Mouse (Mus musculus) liver, embryonic 14.5 days (tissue): ENCODE data around the gene Kcnq4. TPM values are rescaled to one million over a fixed set of nuclear protein-coding genes. Genes with fewer than 3 reads are reported as not detected.

Experiments used
- ATAC-seq: fragments of 200-750 bp; cut with Nextera tagmentation; 2 replicates; pipeline ENCODE4 v1.8.0; 2017; ENCODE audit warnings: moderate number of reproducible peaks, mild to moderate bottlenecking, moderate library complexity; ENCODE audit not compliant: insufficient read depth
- DNase-seq, 3 experiments: peaks; one replicate each; pipeline ENCODE4 v3.0.0-alpha.2; 2012 to 2013; ENCODE audit warnings: low read depth in 3 of 3, low spot score in 3 of 3
- H3K27ac ChIP-seq: fragments of 300-500 bp; sonication (generic); 2 replicates; pipeline ENCODE4 v1.5.1; 2014; ENCODE audit warnings: moderate library complexity, mild to moderate bottlenecking, control low read depth, inconsistent platforms
- H3K27me3 ChIP-seq: fragments of 300-500 bp; sonication (generic); 2 replicates; pipeline ENCODE4 v1.6.1; 2014; ENCODE audit warnings: mild to moderate bottlenecking, low read length, moderate library complexity; ENCODE audit not compliant: control insufficient read depth, insufficient read depth
- H3K36me3 ChIP-seq: fragments of 300-500 bp; sonication (generic); replicated peaks from 2 replicates; pipeline ENCODE4 v1.6.1; 2014; ENCODE audit warnings: low read depth; ENCODE audit not compliant: control insufficient read depth, insufficient read depth
- H3K4me1 ChIP-seq, 2 experiments: fragments of 200-500 bp in 1 of 2; fragments of 300-500 bp in 1 of 2; sonication (generic) in 1 of 2; replicated peaks; 2 replicates each; pipeline ENCODE4 v1.6.1; 2012 to 2014; ENCODE audit warnings: antibody characterized with exemption in 1 of 2, inconsistent platforms in 1 of 2, low read length in 1 of 2; ENCODE audit not compliant: control insufficient read depth in 2 of 2, insufficient read depth in 2 of 2
- H3K4me2 ChIP-seq: fragments of 300-500 bp; sonication (generic); 2 replicates; pipeline ENCODE4 v1.6.1; 2014; ENCODE audit warnings: low read depth, mild to moderate bottlenecking, control low read depth, moderate library complexity
- H3K4me3 ChIP-seq, 2 experiments: fragments of 200-500 bp in 1 of 2; fragments of 300-500 bp in 1 of 2; sonication (generic) in 1 of 2; 2 replicates each; pipeline ENCODE4 v1.5.1; 2012 to 2014; ENCODE audit warnings: low read depth in 2 of 2, low read length in 2 of 2, mild to moderate bottlenecking in 2 of 2, control low read depth in 1 of 2, inconsistent platforms in 1 of 2, moderate library complexity in 1 of 2; ENCODE audit not compliant: insufficient read depth in 1 of 2
- H3K9ac ChIP-seq: fragments of 300-500 bp; sonication (generic); replicated peaks from 2 replicates; pipeline ENCODE4 v1.6.1; 2014; ENCODE audit warnings: mild to moderate bottlenecking, control low read depth, moderate library complexity
- H3K9me3 ChIP-seq: fragments of 300-500 bp; sonication (generic); 2 replicates; pipeline ENCODE4 v1.6.1; 2016; ENCODE audit warnings: low read length, mixed read lengths; ENCODE audit not compliant: control insufficient read depth
- CTCF ChIP-seq: IDR thresholded peaks from 2 replicates; pipeline ENCODE4 v1.5.1; 2016; ENCODE audit warnings: antibody characterized with exemption, low read depth, control low read depth
- EP300 ChIP-seq: IDR thresholded peaks from 2 replicates; pipeline ENCODE4 v1.6.1; 2016; ENCODE audit warnings: antibody characterized with exemption, low read depth
- WGBS: fragments of 180-500 bp; shearing (Covaris S2); extraction: QIAGEN DNeasy Blood & Tissue Kit; methylation state at CpG from one replicate; pipeline ENCODE4 v1.1.7; 2014; ENCODE audit not compliant: insufficient replicate concordance; 5-methylcytosine and 5-hydroxymethylcytosine counted together
- polyA plus RNA-seq, 2 experiments: library from polyadenylated mRNA; depleted of rRNA in 1 of 2; stranded (reverse) in 1 of 2; unstranded in 1 of 2; fragments of >200 nt; fragmentation: Nextera tagmentation in 1 of 2; extraction: Ambion mirVana in 1 of 2; gene quantifications; 2 replicates each; pipeline versions ENCODE4 v1.2.1 to v1.2.3; 2012 to 2014

Kcnq4 gene
- polyA plus RNA-seq, 2 experiments: 0.06 to 0.08 TPM

GRCm38 (mm10) chr4:120755801-120756200 lies 7.4 kb upstream of the Kcnq4 start:
- H3K27me3 ChIP-seq: peaks cover 7% of the 10 kb centered on the region
- WGBS: 68% methylated on average over 5 of the region's 5 CpGs

GRCm38 (mm10) chr4:120755299-120755698 lies 6.9 kb upstream of the Kcnq4 start:
- ATAC-seq: peak; percentile 28; the same call in 1 of the 2 replicates

More at GRCm38 (mm10) chr4:120755801-120756200, 7.4 kb upstream of the Kcnq4 start:
- Histone ChIP-seq H3K4me3 (no peak overlapping the region), H3K4me2 (no peak overlapping the region), H3K36me3 (peaks cover 24% of the 10 kb centered on the region), H3K4me1 (no peaks in the 10 kb centered on the region), H3K27ac (no peak overlapping the region), H3K9me3 (no peaks in the 10 kb centered on the region), H3K9ac (no peak overlapping the region)
- DNase-seq (no peak), ATAC-seq (no peak)
- TF ChIP-seq EP300 (no peak), CTCF (no peak)

GRCm38 (mm10) chr4:120749601-120750000 lies 1.2 kb upstream of the Kcnq4 start:
- Histone ChIP-seq H3K36me3 (no peaks in the 10 kb centered on the region), H3K4me3 (no peak overlapping the region), H3K9me3 (no peaks in the 10 kb centered on the region), H3K27ac (no peak overlapping the region), H3K4me2 (no peak overlapping the region), H3K27me3 (peaks cover 67% of the 10 kb centered on the region), H3K9ac (no peak overlapping the region), H3K4me1 (no peaks in the 10 kb centered on the region)
- 15% methylated on average over 2 of the region's 2 CpGs for WGBS
- DNase-seq (no peak), ATAC-seq (no peak)
- TF ChIP-seq EP300 (no peak), CTCF (no peak)

More at GRCm38 (mm10) chr4:120755299-120755698, 6.9 kb upstream of the Kcnq4 start:
- peak in 2 of 3 experiments; percentile 26 to 28 for DNase-seq
- Histone ChIP-seq H3K27me3 (peaks cover 10% of the 10 kb centered on the region), H3K4me1 (no peaks in the 10 kb centered on the region), H3K9me3 (no peaks in the 10 kb centered on the region), H3K9ac (no peak overlapping the region), H3K27ac (no peak overlapping the region), H3K4me2 (no peak overlapping the region), H3K36me3 (peaks cover 19% of the 10 kb centered on the region), H3K4me3 (no peak overlapping the region)
- no peak for TF ChIP-seq EP300
- TF ChIP-seq CTCF: peak; percentile 88
- WGBS: 5% methylated on average over 1 of the region's 1 CpGs

GRCm38 (mm10) chr4:120747243-120747792 lies 1.1 kb downstream of the Kcnq4 start:
- H3K9ac ChIP-seq: no peak overlapping the region
- H3K4me1 ChIP-seq: no peaks in the 10 kb centered on the region
- ATAC-seq (peak; percentile 14; the same call in 1 of the 2 replicates), DNase-seq (no peak)
- TF ChIP-seq EP300 (no peak), CTCF (no peak)
- no peaks in the 10 kb centered on the region for H3K36me3 ChIP-seq
- peaks cover 75% of the 10 kb centered on the region for H3K27me3 ChIP-seq
- peak overlapping the region; percentile 16 to 54; a peak in 3 of 4 replicates for H3K4me3 ChIP-seq
- no peak overlapping the region for H3K27ac ChIP-seq
- H3K4me2 ChIP-seq: peak overlapping the region; percentile 69
- WGBS: under 1% methylated on average over 51 of the region's 75 CpGs
- H3K9me3 ChIP-seq: no peaks in the 10 kb centered on the region

- no peak overlapping the region for H3K9ac ChIP-seq
- 4% methylated on average over 50 of the region's 53 CpGs for WGBS
- no peak overlapping the region for H3K27ac ChIP-seq
- H3K36me3 ChIP-seq: no peaks in the 10 kb centered on the region
- H3K27me3 ChIP-seq: peaks cover 76% of the 10 kb centered on the region
- no peaks in the 10 kb centered on the region for H3K9me3 ChIP-seq
- DNase-seq (no peak), ATAC-seq (peak; percentile 4; the same call in 1 of the 2 replicates)
- peak overlapping the region; percentile 69 for H3K4me2 ChIP-seq
- H3K4me3 ChIP-seq: peak overlapping the region; percentile 12 to 54; a peak in 2 of 4 replicates
- TF ChIP-seq EP300: no peak
- TF ChIP-seq CTCF: no peak
- no peaks in the 10 kb centered on the region for H3K4me1 ChIP-seq
Observed at GRCm38 (mm10) chr4:120746552-120747150, 1.8 kb downstream of the Kcnq4 start.
